Mouse (Mus musculus) MEL (cell line): ENCODE measurements around the gene Pard3b.

Source experiments
- CTCF ChIP-seq, 3 experiments: IDR thresholded peaks in 2 of 3; conservative IDR thresholded peaks in 1 of 3; 2 replicates each; pipeline ENCODE4 v1.5.1; 2011 to 2012; ENCODE audit warnings: low read length in 3 of 3, low read depth in 2 of 3, mild to moderate bottlenecking in 2 of 3, improper control_type of control experiment in 1 of 3, inconsistent platforms in 1 of 3, mixed read lengths in 1 of 3, moderate library complexity in 1 of 3; ENCODE audit not compliant: control insufficient read depth in 1 of 3, insufficient read depth in 1 of 3, poor library complexity in 1 of 3, severe bottlenecking in 1 of 3
- HCFC1 ChIP-seq: IDR thresholded peaks from 2 replicates; pipeline ENCODE4 v1.6.1; 2012; ENCODE audit warnings: low read depth, mild to moderate bottlenecking, inconsistent platforms, low read length, improper control_type of control experiment, moderate library complexity
- MAFK ChIP-seq: IDR thresholded peaks from 2 replicates; pipeline ENCODE4 v1.6.1; 2011; ENCODE audit warnings: low read depth, mild to moderate bottlenecking, low read length, improper control_type of control experiment, borderline replicate concordance
- SIN3A ChIP-seq: IDR thresholded peaks from 2 replicates; pipeline ENCODE4 v1.6.1; 2012; ENCODE audit warnings: low read length, improper control_type of control experiment, inconsistent platforms
- SMC3 ChIP-seq: IDR thresholded peaks from 2 replicates; pipeline ENCODE4 v1.6.1; 2011; ENCODE audit warnings: low read depth, low read length, improper control_type of control experiment
- TAL1 ChIP-seq: IDR thresholded peaks from 2 replicates; pipeline ENCODE4 v1.6.1; 2012; ENCODE audit warnings: mild to moderate bottlenecking, inconsistent platforms, low read length, moderate library complexity, mixed read lengths

- no peak for TF ChIP-seq SMC3
- no peak for TF ChIP-seq CTCF (IDR thresholded peaks at IDR 0.05 in 2 of 3, conservative IDR thresholded peaks at IDR 0.05 in 1 of 3; ENCODE audit: control insufficient read depth in 1 of 3, insufficient read depth in 1 of 3, low read depth in 2 of 3, low read length in 3 of 3, poor library complexity in 1 of 3, severe bottlenecking in 1 of 3)
- TF ChIP-seq TAL1, result no peak
- no peak for TF ChIP-seq MAFK
- TF ChIP-seq HCFC1, result no peak
- TF ChIP-seq SIN3A, result no peak
Measured at GRCm38 (mm10) chr1:62283624-62284023, 645.0 kb downstream of the Pard3b start.
